ENCODE assay signal across 12 mouse cellular contexts in genomic region chr5:52871986-52872385, GRCm38 (mm10).
"Had no signal": no experiment of that assay in that cellular context is flagged by ENCODE, and none has a peak within 500 bp of the region (broad histone marks: within the 10 kb centered on the region; RNA-seq: fewer than 3 reads in every experiment).

No protein-coding gene starts in this region.

- ATAC-seq: inflammation-experienced regulatory T-cells, adult 6 months; liver, embryonic 12.5 days; midbrain, embryonic 15.5 days had no signal

- DNase-seq: kidney, adult 18-20 months; kidney, postnatal 14 days; layer of hippocampus, postnatal 36 days; lung, embryonic 14.5 days; lung, postnatal 10 days; lung, postnatal 4 days; retina, postnatal 1 day; right cerebral cortex, postnatal 4 days; spleen, adult 18-20 months had no signal
